In the genomic region with DNA sequence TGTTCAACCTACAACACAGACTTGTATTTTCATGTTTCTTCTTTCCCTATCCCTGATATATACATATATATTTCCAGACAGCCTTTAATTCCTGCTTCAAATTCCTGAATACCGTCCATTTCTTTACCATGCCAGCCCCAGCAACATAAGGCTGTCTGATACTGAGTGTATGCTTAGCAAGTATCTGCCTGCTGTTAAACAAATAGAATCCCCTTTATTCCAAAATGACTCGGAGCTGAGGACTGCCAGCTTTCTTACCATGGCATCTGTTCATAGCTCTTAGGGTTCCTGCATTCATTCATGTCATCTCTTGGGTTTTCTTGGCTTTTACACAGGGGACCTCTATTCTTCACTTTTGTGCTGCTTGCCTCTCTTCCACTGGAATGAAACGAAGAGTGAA, we compare ENCODE assay signal across 24 mouse cellular contexts.
A peak's percentile ranks its signal among the peaks of the same experiment; 100 is the strongest.
DNase-seq lines count a peak whose midpoint lies in the region; ATAC-seq and TF ChIP-seq lines count a peak whose summit lies in the region.
"Had no signal": no experiment of that assay in that cellular context is flagged by ENCODE, and none has a peak within 500 bp of the region (broad histone marks: within the 10 kb centered on the region; RNA-seq: fewer than 3 reads in every experiment).

No protein-coding gene starts in this region.

- no peak for TF ChIP-seq POLR2A in brain, embryonic 14.5 days (IDR thresholded peaks at IDR 0.05; ENCODE audit: borderline replicate concordance, extremely low read depth, insufficient read depth, insufficient read length, poor library complexity, severe bottlenecking)

- H3K4me1 ChIP-seq in forebrain, embryonic 15.5 days, result peaks cover 16% of the 10 kb centered on the region
- peaks cover 18% of the 10 kb centered on the region for H3K4me1 ChIP-seq in forebrain, embryonic 13.5 days
- no peaks in the 10 kb centered on the region for H3K4me1 ChIP-seq in midbrain, embryonic 14.5 days (ENCODE audit: control insufficient read depth, insufficient read depth, low read length)
- H3K4me1 ChIP-seq: heart, embryonic 12.5 days; heart, embryonic 15.5 days had no signal

- no peak overlapping the region for H3K27ac ChIP-seq in forebrain, embryonic 15.5 days (replicated peaks)
- no peak overlapping the region for H3K27ac ChIP-seq in forebrain, embryonic 13.5 days
- no peak overlapping the region for H3K27ac ChIP-seq in midbrain, embryonic 14.5 days (replicated peaks; ENCODE audit: low read depth, low read length)
- H3K27ac ChIP-seq: heart, embryonic 15.5 days; hindbrain, embryonic 14.5 days; hindbrain, postnatal 0 days had no signal

- H3K9me3 ChIP-seq in forebrain, embryonic 15.5 days, result no peaks in the 10 kb centered on the region
- H3K9me3 ChIP-seq in forebrain, embryonic 13.5 days (replicated peaks), result no peaks in the 10 kb centered on the region
- no peaks in the 10 kb centered on the region for H3K9me3 ChIP-seq in midbrain, embryonic 14.5 days (ENCODE audit: control insufficient read depth, low read length)
- H3K9me3 ChIP-seq: G1E; heart, embryonic 12.5 days; heart, embryonic 15.5 days had no signal

- peak; percentile 2 for DNase-seq in layer of hippocampus, adult 9-11 months
- DNase-seq in layer of hippocampus, postnatal 14 days (ENCODE audit: low spot score in 2 of 2), result no peak
- peak; percentile 56 for DNase-seq in brain, embryonic 14.5 days (ENCODE audit: low read depth)
- DNase-seq in midbrain, embryonic 14.5 days, result no peak
- DNase-seq: adrenal gland, adult 2 months; adrenal gland, postnatal 14 days; B cell, adult 2 months; cerebellum, adult 18-20 months; cerebellum, adult 9-10 months; cerebellum, postnatal 14 days; gastrocnemius, postnatal 25 days; heart, adult 18-20 months; heart, postnatal 10 days; heart, postnatal 4 days; kidney, adult 18-20 months had no signal

- ATAC-seq in forebrain, embryonic 15.5 days (replicated peaks), result peak; percentile 51; the same call in 1 of the 2 replicates
- ATAC-seq in forebrain, embryonic 13.5 days, result no peak; the same call in 1 of the 2 replicates
- no peak for ATAC-seq in midbrain, embryonic 14.5 days (ENCODE audit: low FRiP score, low TSS enrichment)
- ATAC-seq: hindbrain, postnatal 0 days; inflammation-experienced regulatory T-cells, adult 6 months; intestine, embryonic 16.5 days had no signal

- H3K4me2 ChIP-seq in forebrain, embryonic 15.5 days (replicated peaks), result no peak overlapping the region
- no peak overlapping the region for H3K4me2 ChIP-seq in forebrain, embryonic 13.5 days
- H3K4me2 ChIP-seq in midbrain, embryonic 14.5 days (ENCODE audit: low read length), result no peak overlapping the region
- H3K4me2 ChIP-seq: heart, embryonic 12.5 days; heart, embryonic 15.5 days; hindbrain, embryonic 14.5 days had no signal

- H3K4me3 ChIP-seq in forebrain, embryonic 15.5 days, result no peak overlapping the region
- no peak overlapping the region for H3K4me3 ChIP-seq in forebrain, embryonic 13.5 days
- no peak overlapping the region for H3K4me3 ChIP-seq in midbrain, embryonic 14.5 days (replicated peaks; ENCODE audit: low read depth, low read length)
- H3K4me3 ChIP-seq: heart, embryonic 12.5 days; heart, embryonic 15.5 days had no signal

- H3K9ac ChIP-seq in forebrain, embryonic 15.5 days (replicated peaks), result no peak overlapping the region
- no peak overlapping the region for H3K9ac ChIP-seq in forebrain, embryonic 13.5 days
- no peak overlapping the region for H3K9ac ChIP-seq in midbrain, embryonic 14.5 days (replicated peaks; ENCODE audit: low read length)
- H3K9ac ChIP-seq: heart, embryonic 12.5 days; heart, embryonic 15.5 days; hindbrain, embryonic 14.5 days had no signal

- no peaks in the 10 kb centered on the region for H3K36me3 ChIP-seq in forebrain, embryonic 15.5 days
- no peaks in the 10 kb centered on the region for H3K36me3 ChIP-seq in forebrain, embryonic 13.5 days (ENCODE audit: poor library complexity, severe bottlenecking)
- H3K36me3 ChIP-seq in midbrain, embryonic 14.5 days (ENCODE audit: control insufficient read depth, insufficient read depth, low read length), result no peaks in the 10 kb centered on the region
- H3K36me3 ChIP-seq: G1E; heart, embryonic 12.5 days; heart, embryonic 15.5 days had no signal

- WGBS in forebrain, embryonic 15.5 days, result 42% methylated on average over 3 of the region's 3 CpGs
- WGBS in forebrain, embryonic 13.5 days, result 58% methylated on average over 3 of the region's 3 CpGs
- WGBS in midbrain, embryonic 14.5 days, result 57% methylated on average over 3 of the region's 3 CpGs

- no peaks in the 10 kb centered on the region for H3K27me3 ChIP-seq in forebrain, embryonic 15.5 days
- no peaks in the 10 kb centered on the region for H3K27me3 ChIP-seq in forebrain, embryonic 13.5 days
- no peaks in the 10 kb centered on the region for H3K27me3 ChIP-seq in midbrain, embryonic 14.5 days (ENCODE audit: control insufficient read depth, insufficient read depth, low read length)
- H3K27me3 ChIP-seq: heart, embryonic 15.5 days had no signal

- TF ChIP-seq CTCF in brain, embryonic 14.5 days (IDR thresholded peaks at IDR 0.05; ENCODE audit: borderline replicate concordance, extremely low read depth, insufficient read depth, insufficient read length), result no peak

Comparison
In these comparisons a context has a peak if more than half of its experiments do, and no peak if none do; other contexts are left out.
1. DNase-seq: peak in layer of hippocampus, adult 9-11 months (single experiment) and brain, embryonic 14.5 days (single experiment); none in layer of hippocampus, postnatal 14 days (0 of 2) and midbrain, embryonic 14.5 days (single experiment).